Mouse (Mus musculus): Measurements from ENCODE around the gene Swi5. TPM values are rescaled to one million over a fixed set of nuclear protein-coding genes. Genes with fewer than 3 reads are reported as not detected.

Swi5 gene
- polyA plus RNA-seq, 1 experiment from 2014 or later, result 169 TPM

DNA sequence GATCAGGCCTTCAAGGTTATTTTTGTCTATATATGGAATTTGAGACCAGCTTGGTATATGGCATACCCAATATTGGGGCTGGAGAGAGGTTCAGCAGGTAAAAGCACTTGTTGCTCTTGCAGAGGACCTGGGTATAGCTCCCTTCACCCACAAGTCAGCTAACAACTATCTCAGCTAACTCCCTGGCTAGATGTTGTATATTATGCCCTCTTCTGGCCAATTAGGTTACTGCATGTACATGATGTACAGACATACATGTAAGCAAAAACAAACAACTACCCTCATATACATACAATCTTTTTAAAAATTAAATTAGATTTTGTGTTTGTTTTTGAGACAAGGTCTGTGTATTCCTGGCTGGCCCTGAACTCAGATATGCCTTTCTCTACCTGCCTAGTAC lies 1.7 kb upstream of the Swi5 start:
- Histone ChIP-seq H3K36me3 (ENCODE audit: control insufficient read depth, insufficient read depth, low read length) (peaks cover 31% of the 10 kb centered on the region), H3K9me3 (ENCODE audit: control insufficient read depth, low read length) (no peaks in the 10 kb centered on the region), H3K4me1 (ENCODE audit: control insufficient read depth, insufficient read depth, low read length) (peaks cover 17% of the 10 kb centered on the region), H3K4me3 (replicated peaks; ENCODE audit: low read depth, low read length) (no peak overlapping the region), H3K4me2 (ENCODE audit: low read length) (peak overlapping the region; percentile 67), H3K27me3 (ENCODE audit: control insufficient read depth, insufficient read depth, low read length) (no peaks in the 10 kb centered on the region), H3K27ac (replicated peaks; ENCODE audit: low read depth, low read length) (no peak overlapping the region), H3K9ac (replicated peaks; ENCODE audit: low read length) (no peak overlapping the region)
- ATAC-seq (ENCODE audit: low FRiP score, low TSS enrichment) (no peak), DNase-seq (peak; percentile 65)

- peak; percentile 57 for ATAC-seq (ENCODE audit: low FRiP score, low TSS enrichment)
- DNase-seq, result peak; percentile 46
These were observed 576 bp upstream of the Swi5 start for GRCm38 (mm10) chr2:32288371-32288931.

GRCm38 (mm10) chr2:32287334-32287840 lies 488 bp downstream of the Swi5 start, which contains the start of gene Golga2:
Gene Golga2, plus strand, starts transcription at chr2:32287384.
- H3K27me3 ChIP-seq (ENCODE audit: control insufficient read depth, insufficient read depth, low read length), result no peaks in the 10 kb centered on the region
- DNase-seq (no peak), ATAC-seq (ENCODE audit: low FRiP score, low TSS enrichment) (peak; percentile 1; the same call in 1 of the 2 replicates)
- peak within 1 kb of the TSS; percentile 94 for H3K4me2 ChIP-seq (ENCODE audit: low read length)
- peak within 1 kb of the TSS; percentile 75 for H3K27ac ChIP-seq (replicated peaks; ENCODE audit: low read depth, low read length)
- H3K4me3 ChIP-seq (replicated peaks; ENCODE audit: low read depth, low read length), result peak within 1 kb of the TSS; percentile 78
- peaks cover 17% of the 10 kb centered on the region for H3K4me1 ChIP-seq (ENCODE audit: control insufficient read depth, insufficient read depth, low read length)
- peak within 1 kb of the TSS; percentile 83 for H3K9ac ChIP-seq (replicated peaks; ENCODE audit: low read length)
- H3K9me3 ChIP-seq (ENCODE audit: control insufficient read depth, low read length), result no peaks in the 10 kb centered on the region
- 2% methylated on average over 23 of the region's 23 CpGs for WGBS
- peaks cover 32% of the 10 kb centered on the region for H3K36me3 ChIP-seq (ENCODE audit: control insufficient read depth, insufficient read depth, low read length)

More at GRCm38 (mm10) chr2:32288371-32288931, 576 bp upstream of the Swi5 start:
- peak overlapping the region; percentile 75 for H3K27ac ChIP-seq (replicated peaks; ENCODE audit: low read depth, low read length)
- peak overlapping the region; percentile 67 for H3K4me2 ChIP-seq (ENCODE audit: low read length)
- peaks cover 17% of the 10 kb centered on the region for H3K4me1 ChIP-seq (ENCODE audit: control insufficient read depth, insufficient read depth, low read length)
- WGBS, result 2% methylated on average over 29 of the region's 29 CpGs
- peaks cover 33% of the 10 kb centered on the region for H3K36me3 ChIP-seq (ENCODE audit: control insufficient read depth, insufficient read depth, low read length)
- no peaks in the 10 kb centered on the region for H3K27me3 ChIP-seq (ENCODE audit: control insufficient read depth, insufficient read depth, low read length)
- no peaks in the 10 kb centered on the region for H3K9me3 ChIP-seq (ENCODE audit: control insufficient read depth, low read length)
- H3K9ac ChIP-seq (replicated peaks; ENCODE audit: low read length), result peak overlapping the region; percentile 83
- H3K4me3 ChIP-seq (replicated peaks; ENCODE audit: low read depth, low read length), result peak overlapping the region; percentile 78

DNA sequence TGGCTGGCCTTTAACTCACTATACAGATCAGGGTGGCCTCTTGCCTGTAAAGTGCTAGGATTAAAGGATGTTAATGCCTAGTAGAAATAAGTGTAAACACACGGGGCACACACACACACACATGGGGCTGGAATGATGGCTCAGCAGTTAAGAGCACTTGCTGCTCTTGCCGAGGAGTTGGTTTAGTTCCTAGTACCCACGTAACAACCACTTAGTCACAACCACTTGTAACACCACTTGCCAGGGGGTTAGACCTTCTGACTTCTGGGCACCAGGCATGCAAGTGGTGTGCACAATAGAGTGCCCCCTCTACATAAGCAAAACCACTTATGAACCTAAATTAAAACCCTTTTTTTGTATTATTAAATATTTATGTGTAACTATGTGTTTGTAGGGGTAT lies 3.9 kb downstream of the Swi5 start:
- no peaks in the 10 kb centered on the region for H3K27me3 ChIP-seq (ENCODE audit: control insufficient read depth, insufficient read depth, low read length)
- no peak for ATAC-seq (ENCODE audit: low FRiP score, low TSS enrichment)
- no peak for DNase-seq
- H3K4me3 ChIP-seq (replicated peaks; ENCODE audit: low read depth, low read length), result no peak overlapping the region
- H3K9ac ChIP-seq (replicated peaks; ENCODE audit: low read length), result no peak overlapping the region
- H3K9me3 ChIP-seq (ENCODE audit: control insufficient read depth, low read length), result no peaks in the 10 kb centered on the region
- H3K4me2 ChIP-seq (ENCODE audit: low read length), result no peak overlapping the region
- H3K36me3 ChIP-seq (ENCODE audit: control insufficient read depth, insufficient read depth, low read length), result peaks cover 61% of the 10 kb centered on the region
- H3K4me1 ChIP-seq (ENCODE audit: control insufficient read depth, insufficient read depth, low read length), result peaks cover 10% of the 10 kb centered on the region
- H3K27ac ChIP-seq (replicated peaks; ENCODE audit: low read depth, low read length), result no peak overlapping the region
- WGBS, result 96% methylated on average over 3 of the region's 3 CpGs

DNA sequence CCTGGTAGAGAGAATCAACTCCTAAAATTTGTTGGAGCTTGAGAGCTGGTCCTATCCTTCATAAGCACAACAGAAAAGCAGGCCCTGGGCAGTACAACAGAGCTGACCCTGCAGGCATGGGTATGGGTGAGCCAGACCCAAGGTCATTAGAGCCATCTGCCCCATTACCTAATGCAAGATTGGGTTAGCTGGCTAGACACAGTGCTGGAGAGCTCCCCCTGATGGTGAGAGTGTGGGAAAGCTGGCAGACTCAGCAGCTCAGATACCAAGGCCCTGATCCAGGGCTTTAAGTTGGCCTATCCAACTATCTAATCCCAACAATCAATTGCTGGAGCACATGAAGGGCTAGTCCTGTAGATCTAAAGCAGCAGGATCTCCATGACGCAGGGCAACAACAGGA lies 5.1 kb downstream of the Swi5 start:
- Histone ChIP-seq H3K9me3 (ENCODE audit: control insufficient read depth, low read length) (no peaks in the 10 kb centered on the region), H3K4me1 (ENCODE audit: control insufficient read depth, insufficient read depth, low read length) (peaks cover 7% of the 10 kb centered on the region), H3K4me2 (ENCODE audit: low read length) (no peak overlapping the region), H3K4me3 (replicated peaks; ENCODE audit: low read depth, low read length) (no peak overlapping the region), H3K27me3 (ENCODE audit: control insufficient read depth, insufficient read depth, low read length) (no peaks in the 10 kb centered on the region), H3K27ac (replicated peaks; ENCODE audit: low read depth, low read length) (no peak overlapping the region), H3K36me3 (ENCODE audit: control insufficient read depth, insufficient read depth, low read length) (peaks cover 74% of the 10 kb centered on the region), H3K9ac (replicated peaks; ENCODE audit: low read length) (no peak overlapping the region)
- ATAC-seq (ENCODE audit: low FRiP score, low TSS enrichment) (no peak), DNase-seq (peak; percentile 66)
- 93% methylated on average over 1 of the region's 1 CpGs for WGBS

DNA sequence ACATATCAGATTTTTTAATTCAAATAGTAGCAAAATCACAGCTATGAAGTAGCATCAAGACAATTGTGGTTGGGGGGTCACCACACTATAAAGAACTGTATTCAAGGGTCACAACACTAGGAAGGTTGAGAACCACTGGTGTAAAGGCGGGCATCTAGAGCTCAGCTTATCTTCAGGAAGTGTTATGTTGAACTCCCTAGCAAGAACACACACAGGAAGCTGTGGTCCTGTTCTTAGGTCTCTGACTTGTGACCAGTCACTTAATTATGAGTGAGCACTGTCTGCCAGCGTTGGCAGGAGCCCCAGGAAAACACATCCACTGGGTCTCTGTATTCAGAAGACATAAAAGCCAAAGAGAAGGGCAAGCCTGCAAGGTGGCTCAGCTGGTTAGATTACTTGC lies 5.6 kb downstream of the Swi5 start:
- H3K4me3 ChIP-seq (replicated peaks; ENCODE audit: low read depth, low read length), result no peak overlapping the region
- H3K36me3 ChIP-seq (ENCODE audit: control insufficient read depth, insufficient read depth, low read length), result peaks cover 78% of the 10 kb centered on the region
- 89% methylated on average over 2 of the region's 2 CpGs for WGBS
- no peak overlapping the region for H3K27ac ChIP-seq (replicated peaks; ENCODE audit: low read depth, low read length)
- H3K9me3 ChIP-seq (ENCODE audit: control insufficient read depth, low read length), result no peaks in the 10 kb centered on the region
- peaks cover 7% of the 10 kb centered on the region for H3K4me1 ChIP-seq (ENCODE audit: control insufficient read depth, insufficient read depth, low read length)
- no peak overlapping the region for H3K4me2 ChIP-seq (ENCODE audit: low read length)
- DNase-seq (no peak), ATAC-seq (ENCODE audit: low FRiP score, low TSS enrichment) (no peak)
- H3K9ac ChIP-seq (replicated peaks; ENCODE audit: low read length), result no peak overlapping the region
- no peaks in the 10 kb centered on the region for H3K27me3 ChIP-seq (ENCODE audit: control insufficient read depth, insufficient read depth, low read length)

DNA sequence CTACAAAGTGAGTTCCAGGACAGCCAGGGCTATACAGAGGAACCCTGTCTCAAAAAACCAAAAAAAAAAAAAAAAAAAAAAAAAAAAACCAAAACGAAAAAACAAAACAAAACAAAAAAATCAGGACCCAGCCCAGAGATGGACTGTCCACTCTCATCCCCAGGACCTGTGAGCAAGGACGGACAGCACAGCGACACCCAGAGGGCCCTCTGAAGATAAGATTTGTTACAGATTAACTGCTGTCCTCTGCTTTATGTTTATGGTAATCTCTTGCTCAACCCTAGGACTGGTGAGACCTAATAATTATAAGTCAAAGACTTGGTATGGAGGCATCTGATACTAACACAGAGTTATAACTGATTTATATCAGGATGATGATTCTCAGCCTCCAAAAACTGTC lies 12.1 kb downstream of the Swi5 start:
- H3K4me3 ChIP-seq (replicated peaks; ENCODE audit: low read depth, low read length), result no peak overlapping the region
- DNase-seq (no peak), ATAC-seq (ENCODE audit: low FRiP score, low TSS enrichment) (no peak)
- H3K27ac ChIP-seq (replicated peaks; ENCODE audit: low read depth, low read length), result no peak overlapping the region
- H3K9me3 ChIP-seq (ENCODE audit: control insufficient read depth, low read length), result no peaks in the 10 kb centered on the region
- H3K9ac ChIP-seq (replicated peaks; ENCODE audit: low read length), result no peak overlapping the region
- peaks cover 37% of the 10 kb centered on the region for H3K36me3 ChIP-seq (ENCODE audit: control insufficient read depth, insufficient read depth, low read length)
- 78% methylated on average over 3 of the region's 3 CpGs for WGBS
- H3K4me2 ChIP-seq (ENCODE audit: low read length), result no peak overlapping the region
- H3K27me3 ChIP-seq (ENCODE audit: control insufficient read depth, insufficient read depth, low read length), result no peaks in the 10 kb centered on the region
- H3K4me1 ChIP-seq (ENCODE audit: control insufficient read depth, insufficient read depth, low read length), result no peaks in the 10 kb centered on the region

GRCm38 (mm10) chr2:32260635-32261034 lies 27.2 kb downstream of the Swi5 start:
- peak; percentile 55 for DNase-seq
- WGBS, result 23% methylated on average over 4 of the region's 4 CpGs
- Histone ChIP-seq H3K9ac (replicated peaks; ENCODE audit: low read length) (no peak overlapping the region), H3K9me3 (ENCODE audit: control insufficient read depth, low read length) (no peaks in the 10 kb centered on the region), H3K4me3 (replicated peaks; ENCODE audit: low read depth, low read length) (peak overlapping the region; percentile 76; the same call in 1 of the 2 replicates), H3K27me3 (ENCODE audit: control insufficient read depth, insufficient read depth, low read length) (0 out of 2 replicates have a peak, but pooled peaks cover 2% of the 10 kb centered on the region), H3K4me1 (ENCODE audit: control insufficient read depth, insufficient read depth, low read length) (peaks cover 6% of the 10 kb centered on the region; the same call in 1 of the 2 replicates), H3K36me3 (ENCODE audit: control insufficient read depth, insufficient read depth, low read length) (peaks cover 28% of the 10 kb centered on the region), H3K27ac (replicated peaks; ENCODE audit: low read depth, low read length) (peak overlapping the region; percentile 66; the same call in 1 of the 2 replicates), H3K4me2 (ENCODE audit: low read length) (peak overlapping the region; percentile 78)
- ATAC-seq (ENCODE audit: low FRiP score, low TSS enrichment), result no peak
